Mouse (Mus musculus): ENCODE measurements at regions not wholly inside any gene's neighbourhood (a gene's known extent, or its start where the extent isn't known, plus 50 kb on each side); places are given as distances from the start of the nearest gene placed in this dataset.

DNA sequence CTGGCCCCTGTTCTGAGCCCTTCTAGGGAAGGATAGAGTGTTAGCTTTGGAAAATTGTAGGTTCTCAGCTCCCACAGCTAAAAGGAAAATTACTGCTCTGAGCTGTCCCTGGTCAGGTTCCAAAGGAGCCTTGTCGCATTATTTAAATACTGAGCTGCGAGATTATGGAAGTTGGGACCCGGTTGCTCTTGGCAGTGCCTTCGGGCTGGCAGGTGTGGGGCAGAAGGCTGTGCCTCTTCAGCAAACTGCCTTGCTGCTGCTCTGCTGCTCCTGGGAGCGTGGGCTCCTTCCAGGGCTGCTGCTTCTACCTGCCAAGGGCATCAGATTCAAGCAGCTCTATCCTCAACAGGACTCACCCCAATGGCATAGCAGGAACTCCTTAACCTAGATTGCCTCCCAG, 268.1 kb downstream of the Maf start:
- 83% methylated on average over 5 of the region's 5 CpGs for WGBS
- H3K27ac ChIP-seq (ENCODE audit: low read length), result no peak overlapping the region
- no peak for ATAC-seq
- H3K27me3 ChIP-seq (replicated peaks; ENCODE audit: control insufficient read depth, insufficient read depth, low read length), result no peaks in the 10 kb centered on the region
- no peaks in the 10 kb centered on the region for H3K36me3 ChIP-seq (ENCODE audit: control insufficient read depth, insufficient read depth, low read length)
- no peak overlapping the region for H3K9ac ChIP-seq (ENCODE audit: low read depth, low read length)
- H3K4me2 ChIP-seq (ENCODE audit: low read depth, low read length), result no peak overlapping the region
- H3K9me3 ChIP-seq (ENCODE audit: control insufficient read depth, low read length), result no peaks in the 10 kb centered on the region
- H3K4me1 ChIP-seq (ENCODE audit: control insufficient read depth, insufficient read depth, low read length), result no peaks in the 10 kb centered on the region
- H3K4me3 ChIP-seq (ENCODE audit: low read length), result no peak overlapping the region

DNA sequence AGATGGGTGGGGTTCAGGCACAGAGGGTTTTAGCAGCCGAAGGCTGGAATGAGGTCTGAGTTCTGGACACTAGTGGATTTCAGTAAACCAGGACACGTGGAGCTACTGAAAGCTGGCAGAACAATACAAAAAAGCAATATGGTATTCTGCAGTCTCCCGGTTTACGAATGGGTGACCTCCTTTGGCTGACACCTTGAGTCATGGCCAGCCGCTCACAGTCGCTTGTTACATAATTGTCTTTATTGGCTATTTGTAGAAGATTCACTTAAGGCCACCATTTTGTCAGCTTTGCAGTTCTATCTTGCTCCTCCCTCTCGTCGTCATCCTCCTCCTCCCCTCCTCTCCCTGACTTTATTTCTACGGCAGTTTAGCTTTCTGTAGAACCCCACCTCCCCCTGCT, 269.6 kb downstream of the Maf start:
- Histone ChIP-seq H3K9me3 (ENCODE audit: control insufficient read depth, low read length) (no peaks in the 10 kb centered on the region), H3K4me3 (ENCODE audit: low read length) (no peak overlapping the region), H3K9ac (ENCODE audit: low read depth, low read length) (no peak overlapping the region), H3K27ac (ENCODE audit: low read length) (no peak overlapping the region), H3K4me2 (ENCODE audit: low read depth, low read length) (no peak overlapping the region), H3K4me1 (ENCODE audit: control insufficient read depth, insufficient read depth, low read length) (no peaks in the 10 kb centered on the region), H3K27me3 (replicated peaks; ENCODE audit: control insufficient read depth, insufficient read depth, low read length) (no peaks in the 10 kb centered on the region), H3K36me3 (ENCODE audit: control insufficient read depth, insufficient read depth, low read length) (no peaks in the 10 kb centered on the region)
- WGBS, result 84% methylated on average over 9 of the region's 9 CpGs
- ATAC-seq, result no peak

DNA sequence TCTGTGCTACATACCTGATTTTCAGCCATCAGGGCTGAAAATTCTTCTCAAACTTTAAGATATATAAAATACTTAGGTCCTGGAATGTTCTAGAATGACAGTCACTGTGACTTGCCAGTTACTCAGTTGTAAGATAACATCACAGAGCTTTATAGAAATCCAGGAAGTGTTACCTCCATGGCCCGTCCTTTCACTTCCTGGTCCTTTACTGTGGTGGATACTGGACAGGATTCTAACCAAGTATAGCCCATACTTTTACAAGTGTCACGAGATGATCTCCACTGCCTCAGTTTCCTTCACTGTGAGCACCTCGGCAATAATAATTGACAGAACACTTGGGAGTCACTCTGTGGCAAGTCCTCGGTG, 271.3 kb downstream of the Maf start:
- Histone ChIP-seq H3K4me1 (ENCODE audit: control insufficient read depth, insufficient read depth, low read length) (no peaks in the 10 kb centered on the region), H3K36me3 (ENCODE audit: control insufficient read depth, insufficient read depth, low read length) (no peaks in the 10 kb centered on the region), H3K9ac (ENCODE audit: low read depth, low read length) (no peak overlapping the region), H3K4me3 (ENCODE audit: low read length) (no peak overlapping the region), H3K9me3 (ENCODE audit: control insufficient read depth, low read length) (no peaks in the 10 kb centered on the region), H3K27me3 (replicated peaks; ENCODE audit: control insufficient read depth, insufficient read depth, low read length) (no peaks in the 10 kb centered on the region), H3K4me2 (ENCODE audit: low read depth, low read length) (no peak overlapping the region), H3K27ac (ENCODE audit: low read length) (no peak overlapping the region)
- no peak for ATAC-seq
- 87% methylated on average over 4 of the region's 4 CpGs for WGBS

DNA sequence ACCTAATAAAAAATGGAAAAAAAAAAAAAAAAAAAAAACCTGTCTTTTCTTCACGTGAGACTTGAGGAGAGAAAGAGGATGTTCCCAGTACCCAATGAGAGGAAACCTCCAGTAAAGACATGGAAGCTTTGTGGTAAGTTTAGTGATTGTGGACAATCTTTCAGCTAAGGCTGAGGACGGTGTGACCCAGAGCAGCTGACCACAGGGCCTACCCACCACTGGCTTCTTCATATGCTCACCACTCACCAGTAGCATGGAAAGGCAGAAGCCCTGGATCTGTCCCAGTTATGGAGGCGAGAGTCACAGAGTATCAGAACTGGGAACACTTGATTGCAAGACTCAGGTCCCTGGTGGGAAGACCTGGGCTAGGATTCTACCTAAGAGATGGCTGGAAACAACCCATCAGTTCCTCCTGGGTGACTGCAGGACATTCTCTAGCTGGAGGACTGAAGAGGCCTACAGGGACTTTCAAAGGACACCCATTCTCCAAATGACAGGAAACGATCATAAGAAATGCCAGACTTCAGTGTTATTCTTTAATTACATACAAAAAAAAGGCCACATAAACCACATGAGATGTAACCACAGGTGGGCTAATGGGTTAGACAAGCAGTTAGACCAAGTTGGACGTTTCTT, 271.8 kb downstream of the Maf start:
- Histone ChIP-seq H3K36me3 (ENCODE audit: control insufficient read depth, insufficient read depth, low read length) (no peaks in the 10 kb centered on the region), H3K4me3 (ENCODE audit: low read length) (no peak overlapping the region), H3K9me3 (ENCODE audit: control insufficient read depth, low read length) (no peaks in the 10 kb centered on the region), H3K27ac (ENCODE audit: low read length) (no peak overlapping the region), H3K27me3 (replicated peaks; ENCODE audit: control insufficient read depth, insufficient read depth, low read length) (no peaks in the 10 kb centered on the region), H3K4me2 (ENCODE audit: low read depth, low read length) (no peak overlapping the region), H3K4me1 (ENCODE audit: control insufficient read depth, insufficient read depth, low read length) (no peaks in the 10 kb centered on the region), H3K9ac (ENCODE audit: low read depth, low read length) (no peak overlapping the region)
- 90% methylated on average over 5 of the region's 5 CpGs for WGBS
- ATAC-seq, result no peak

GRCm38 (mm10) chr8:115432396-115433040, 275.1 kb downstream of the Maf start:
- Histone ChIP-seq H3K9ac (ENCODE audit: low read depth, low read length) (no peak overlapping the region), H3K36me3 (ENCODE audit: control insufficient read depth, insufficient read depth, low read length) (no peaks in the 10 kb centered on the region), H3K4me1 (ENCODE audit: control insufficient read depth, insufficient read depth, low read length) (no peaks in the 10 kb centered on the region), H3K9me3 (ENCODE audit: control insufficient read depth, low read length) (no peaks in the 10 kb centered on the region), H3K4me3 (ENCODE audit: low read length) (no peak overlapping the region), H3K4me2 (ENCODE audit: low read depth, low read length) (no peak overlapping the region), H3K27me3 (replicated peaks; ENCODE audit: control insufficient read depth, insufficient read depth, low read length) (no peaks in the 10 kb centered on the region), H3K27ac (ENCODE audit: low read length) (no peak overlapping the region)
- no peak for ATAC-seq
- WGBS, result 72% methylated on average over 5 of the region's 5 CpGs

DNA sequence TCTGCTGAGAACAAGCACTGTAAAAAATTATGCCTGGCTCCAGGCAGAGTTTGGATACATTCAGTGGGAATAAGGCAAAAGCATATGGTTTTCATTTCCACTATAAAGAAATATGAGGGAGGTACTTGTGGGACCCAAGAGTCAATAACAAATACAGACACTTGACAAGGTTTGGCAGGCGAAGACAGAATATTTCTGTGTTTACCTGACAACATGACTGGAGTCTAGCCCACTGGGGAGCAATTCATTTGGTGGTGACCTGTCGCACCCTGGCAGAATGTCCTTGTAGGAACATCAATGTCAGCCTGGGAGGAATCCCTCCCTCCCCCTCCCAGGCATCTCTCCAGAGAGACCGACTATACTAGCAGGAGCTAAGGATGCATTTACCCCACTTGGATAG, 276.8 kb downstream of the Maf start:
- ATAC-seq, result no peak

GRCm38 (mm10) chr8:115429291-115429883, 278.2 kb downstream of the Maf start:
- WGBS, result 72% methylated on average over 3 of the region's 3 CpGs
- Histone ChIP-seq H3K4me3 (ENCODE audit: low read length) (no peak overlapping the region), H3K4me1 (ENCODE audit: control insufficient read depth, insufficient read depth, low read length) (peaks cover 11% of the 10 kb centered on the region), H3K36me3 (ENCODE audit: control insufficient read depth, insufficient read depth, low read length) (no peaks in the 10 kb centered on the region), H3K4me2 (ENCODE audit: low read depth, low read length) (no peak overlapping the region), H3K9ac (ENCODE audit: low read depth, low read length) (no peak overlapping the region), H3K9me3 (ENCODE audit: control insufficient read depth, low read length) (no peaks in the 10 kb centered on the region), H3K27me3 (replicated peaks; ENCODE audit: control insufficient read depth, insufficient read depth, low read length) (no peaks in the 10 kb centered on the region), H3K27ac (ENCODE audit: low read length) (no peak overlapping the region)
- no peak for ATAC-seq

More for the DNA sequence above, 276.8 kb downstream of the Maf start:
- Histone ChIP-seq H3K27ac (ENCODE audit: low read length) (no peak overlapping the region), H3K9me3 (ENCODE audit: control insufficient read depth, low read length) (no peaks in the 10 kb centered on the region), H3K4me1 (ENCODE audit: control insufficient read depth, insufficient read depth, low read length) (peaks cover 3% of the 10 kb centered on the region), H3K27me3 (replicated peaks; ENCODE audit: control insufficient read depth, insufficient read depth, low read length) (no peaks in the 10 kb centered on the region), H3K4me2 (ENCODE audit: low read depth, low read length) (no peak overlapping the region), H3K36me3 (ENCODE audit: control insufficient read depth, insufficient read depth, low read length) (no peaks in the 10 kb centered on the region), H3K4me3 (ENCODE audit: low read length) (no peak overlapping the region), H3K9ac (ENCODE audit: low read depth, low read length) (no peak overlapping the region)
- WGBS, result 64% methylated on average over 3 of the region's 3 CpGs

- Histone ChIP-seq H3K4me1 (ENCODE audit: control insufficient read depth, insufficient read depth, low read length) (peaks cover 11% of the 10 kb centered on the region), H3K4me3 (ENCODE audit: low read length) (no peak overlapping the region), H3K9ac (ENCODE audit: low read depth, low read length) (no peak overlapping the region), H3K4me2 (ENCODE audit: low read depth, low read length) (no peak overlapping the region), H3K9me3 (ENCODE audit: control insufficient read depth, low read length) (no peaks in the 10 kb centered on the region), H3K27me3 (replicated peaks; ENCODE audit: control insufficient read depth, insufficient read depth, low read length) (no peaks in the 10 kb centered on the region), H3K36me3 (ENCODE audit: control insufficient read depth, insufficient read depth, low read length) (no peaks in the 10 kb centered on the region), H3K27ac (ENCODE audit: low read length) (no peak overlapping the region)
- no peak for ATAC-seq
- 85% methylated on average over 15 of the region's 15 CpGs for WGBS
Measured at GRCm38 (mm10) chr8:115428528-115429290, 278.9 kb downstream of the Maf start.

DNA sequence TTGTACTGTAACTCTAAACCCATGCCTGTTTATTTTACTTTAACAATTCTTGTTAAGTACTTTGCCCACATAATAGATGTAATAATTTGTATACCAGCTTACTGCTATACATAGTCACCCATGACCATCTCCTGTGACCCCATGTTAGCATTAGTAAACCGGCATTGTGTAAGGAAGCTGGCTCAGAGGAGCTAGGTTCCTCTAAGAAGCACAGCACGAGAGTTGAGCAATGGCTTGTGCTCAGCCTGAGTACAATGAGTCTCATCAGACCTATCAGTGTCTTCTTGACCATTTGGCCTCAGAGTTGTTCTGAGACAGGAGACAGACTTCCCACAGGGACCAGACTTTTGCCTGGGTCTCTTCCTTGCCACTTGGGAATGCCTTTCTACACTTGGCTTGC, 279.6 kb downstream of the Maf start:
- Histone ChIP-seq H3K9me3 (ENCODE audit: control insufficient read depth, low read length) (no peaks in the 10 kb centered on the region), H3K27ac (ENCODE audit: low read length) (no peak overlapping the region), H3K4me2 (ENCODE audit: low read depth, low read length) (no peak overlapping the region), H3K4me1 (ENCODE audit: control insufficient read depth, insufficient read depth, low read length) (peaks cover 11% of the 10 kb centered on the region), H3K27me3 (replicated peaks; ENCODE audit: control insufficient read depth, insufficient read depth, low read length) (no peaks in the 10 kb centered on the region), H3K4me3 (ENCODE audit: low read length) (no peak overlapping the region), H3K9ac (ENCODE audit: low read depth, low read length) (no peak overlapping the region), H3K36me3 (ENCODE audit: control insufficient read depth, insufficient read depth, low read length) (no peaks in the 10 kb centered on the region)
- 86% methylated on average over 2 of the region's 2 CpGs for WGBS
- ATAC-seq, result no peak

Data from intestine, embryonic 16.5 days (tissue).